Mouse (Mus musculus): ENCODE results near the gene Alpl. TPM values are rescaled to one million over a fixed set of nuclear protein-coding genes. Genes with fewer than 3 reads are reported as not detected.

Alpl gene
- total and polyA plus RNA-seq, 2 experiments from 2014 or later: 10.1 to 11.2 TPM

DNA sequence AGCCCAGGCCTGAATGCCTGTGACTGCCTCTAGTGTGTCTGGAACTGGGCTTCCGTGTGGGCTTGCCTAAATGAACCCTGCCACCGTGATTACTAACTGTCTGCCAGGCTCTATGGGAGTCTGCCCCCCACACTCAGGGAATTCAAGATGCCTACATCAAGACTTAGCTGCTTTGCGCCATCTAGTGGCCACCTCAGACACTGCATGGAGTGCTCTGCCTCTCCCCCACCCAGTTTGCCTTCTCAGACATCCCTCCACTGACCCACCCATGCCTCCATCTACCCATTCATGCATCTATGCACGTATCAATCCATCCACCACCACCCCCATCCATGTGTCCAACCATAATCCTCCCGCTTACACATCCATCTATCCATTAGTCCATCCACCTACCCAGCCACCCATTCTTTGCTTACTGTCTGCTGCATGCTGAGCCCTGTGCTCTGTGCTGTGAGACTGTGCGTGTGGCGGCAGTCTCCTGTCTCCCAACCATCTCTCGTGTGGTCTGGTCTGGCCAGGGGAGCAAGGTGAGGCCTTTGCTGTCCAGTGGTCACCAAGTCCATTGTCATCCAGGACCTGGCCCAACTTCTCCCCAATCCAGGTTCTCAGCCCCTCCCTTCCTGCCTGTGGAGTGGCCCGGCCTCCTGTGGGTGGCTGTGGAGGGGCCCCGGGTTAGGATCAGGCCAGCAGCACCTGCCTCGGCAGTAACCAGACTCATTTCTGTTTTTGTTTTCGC is 73.3 kb downstream of the Alpl start:
- no peaks in the 10 kb centered on the region for H3K27me3 ChIP-seq (ENCODE audit: insufficient read depth, low read length)
- no peak overlapping the region; the same call in 1 of the 2 replicates for H3K27ac ChIP-seq (ENCODE audit: low read depth, low read length)
- peak; percentile 98 for TF ChIP-seq CTCF (IDR thresholded peaks at IDR 0.05; ENCODE audit: low read depth)
- WGBS: 30% methylated on average over 12 of the region's 12 CpGs
- H3K4me3 ChIP-seq (ENCODE audit: low read depth, low read length): no peak overlapping the region
- 0 out of 2 replicates have a peak, but pooled peaks cover 7% of the 10 kb centered on the region for H3K4me1 ChIP-seq (ENCODE audit: insufficient read depth)
- H3K4me2 ChIP-seq (ENCODE audit: low read depth): peak overlapping the region; percentile 34
- no peaks in the 10 kb centered on the region for H3K9me3 ChIP-seq (ENCODE audit: low read length)
- DNase-seq: peak; percentile 92
- H3K36me3 ChIP-seq (ENCODE audit: insufficient read depth): peaks cover 11% of the 10 kb centered on the region; the same call in 1 of the 2 replicates
- ATAC-seq: peak; percentile 75
- H3K9ac ChIP-seq: peak overlapping the region; percentile 42; the same call in 1 of the 2 replicates

DNA sequence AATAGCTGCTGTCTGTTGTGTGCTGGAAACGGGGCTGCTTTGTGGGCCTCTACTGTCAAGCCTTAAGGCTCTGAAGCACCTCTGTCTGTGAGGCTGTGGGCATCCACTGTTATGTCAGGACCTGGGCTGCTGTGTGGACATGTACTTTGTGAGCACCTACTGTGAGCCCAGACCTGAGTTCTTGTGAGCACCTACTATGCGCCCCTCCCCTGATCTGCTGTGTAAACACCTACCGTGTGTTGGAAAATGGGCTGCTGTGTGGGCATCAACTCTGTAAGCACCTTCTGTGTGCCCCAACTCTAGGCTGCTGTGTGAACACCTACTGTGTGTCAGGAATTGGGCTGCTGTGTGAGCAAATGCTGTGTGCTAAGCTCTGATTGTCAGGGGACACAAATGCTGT is 74.0 kb downstream of the Alpl start:
- H3K4me2 ChIP-seq (ENCODE audit: low read depth): no peak overlapping the region
- 0 out of 2 replicates have a peak, but pooled peaks cover 7% of the 10 kb centered on the region for H3K4me1 ChIP-seq (ENCODE audit: insufficient read depth)
- no peak for TF ChIP-seq CTCF (IDR thresholded peaks at IDR 0.05; ENCODE audit: low read depth)
- ATAC-seq: no peak
- no peaks in the 10 kb centered on the region for H3K9me3 ChIP-seq (ENCODE audit: low read length)
- H3K27ac ChIP-seq (ENCODE audit: low read depth, low read length): no peak overlapping the region
- H3K36me3 ChIP-seq (ENCODE audit: insufficient read depth): peaks cover 15% of the 10 kb centered on the region; the same call in 1 of the 2 replicates
- DNase-seq: no peak
- WGBS: 88% methylated on average over 3 of the region's 3 CpGs
- no peak overlapping the region for H3K9ac ChIP-seq
- no peaks in the 10 kb centered on the region for H3K27me3 ChIP-seq (ENCODE audit: insufficient read depth, low read length)
- no peak overlapping the region for H3K4me3 ChIP-seq (ENCODE audit: low read depth, low read length)

DNA sequence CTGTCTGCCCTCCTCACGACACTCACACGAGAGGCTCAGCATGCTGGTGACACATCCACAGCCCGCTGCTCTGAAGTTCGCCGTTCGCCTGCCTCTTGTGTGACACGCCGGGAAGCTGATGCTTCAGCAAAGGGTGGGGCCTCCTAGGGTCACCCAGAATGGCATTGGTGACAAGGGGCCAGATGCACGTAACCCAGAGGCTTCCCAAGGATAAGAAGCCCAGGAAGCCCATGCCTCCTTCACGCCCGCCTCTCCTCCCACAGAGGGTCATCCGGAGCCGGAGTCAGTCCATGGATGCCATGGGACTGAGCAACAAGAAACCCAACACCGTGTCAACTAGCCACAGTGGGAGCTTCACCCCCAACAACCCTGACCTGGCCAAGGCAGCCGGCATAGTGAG is 74.6 kb downstream of the Alpl start:
- WGBS: 91% methylated on average over 15 of the region's 15 CpGs
- no peak for TF ChIP-seq CTCF (IDR thresholded peaks at IDR 0.05; ENCODE audit: low read depth)

DNA sequence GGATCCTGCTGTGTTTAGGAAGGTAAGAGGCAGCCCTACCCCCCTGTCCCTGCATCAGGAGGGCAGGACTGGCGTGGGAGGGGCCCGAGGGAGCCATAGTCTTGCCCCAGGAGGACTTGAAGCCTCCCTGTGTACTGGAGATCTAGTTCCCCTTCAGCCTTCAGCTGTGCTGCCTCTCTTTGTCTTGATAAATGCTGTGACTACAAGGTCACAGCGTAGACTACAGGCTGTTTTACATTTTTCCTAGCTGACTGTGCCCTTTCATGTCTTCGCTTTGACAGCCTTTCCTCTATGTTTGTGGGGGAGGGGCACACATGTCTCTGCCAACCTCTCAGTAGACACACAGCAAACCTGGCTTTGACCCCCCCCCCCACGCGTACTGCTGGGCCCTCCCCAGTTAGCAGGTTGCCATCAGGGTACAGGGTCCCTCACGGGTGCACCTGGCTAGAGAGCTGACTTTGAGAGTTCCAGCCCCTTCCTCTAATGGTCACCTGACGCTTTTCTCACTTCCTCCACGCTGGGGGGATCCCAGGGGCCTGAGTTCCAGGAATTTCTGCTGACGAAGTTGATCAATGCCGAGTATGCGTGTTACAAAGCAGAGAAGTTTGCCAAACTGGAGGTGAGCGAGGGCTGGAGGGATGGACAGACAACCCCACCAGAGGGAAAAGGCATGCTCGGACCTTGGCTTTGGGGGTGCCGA is 76.7 kb downstream of the Alpl start:
- DNase-seq (no peak), ATAC-seq (peak; percentile 58)
- H3K9ac ChIP-seq: peak overlapping the region; percentile 41; the same call in 1 of the 2 replicates
- no peak; the same call in 1 of the 2 replicates for TF ChIP-seq CTCF (IDR thresholded peaks at IDR 0.05; ENCODE audit: low read depth)
- 0 out of 2 replicates have a peak, but pooled peaks cover 7% of the 10 kb centered on the region for H3K4me1 ChIP-seq (ENCODE audit: insufficient read depth)
- 37% methylated on average over 15 of the region's 15 CpGs for WGBS
- no peaks in the 10 kb centered on the region for H3K27me3 ChIP-seq (ENCODE audit: insufficient read depth, low read length)
- peak overlapping the region; percentile 42 for H3K27ac ChIP-seq (ENCODE audit: low read depth, low read length)
- no peaks in the 10 kb centered on the region for H3K9me3 ChIP-seq (ENCODE audit: low read length)
- H3K36me3 ChIP-seq (ENCODE audit: insufficient read depth): peaks cover 15% of the 10 kb centered on the region; the same call in 1 of the 2 replicates
- H3K4me2 ChIP-seq (ENCODE audit: low read depth): no peak overlapping the region
- no peak overlapping the region for H3K4me3 ChIP-seq (ENCODE audit: low read depth, low read length)

More for the DNA sequence above, 74.6 kb downstream of the Alpl start:
- H3K9me3 ChIP-seq (ENCODE audit: low read length): no peaks in the 10 kb centered on the region
- H3K27me3 ChIP-seq (ENCODE audit: insufficient read depth, low read length): no peaks in the 10 kb centered on the region
- 0 out of 2 replicates have a peak, but pooled peaks cover 7% of the 10 kb centered on the region for H3K4me1 ChIP-seq (ENCODE audit: insufficient read depth)
- no peak overlapping the region for H3K27ac ChIP-seq (ENCODE audit: low read depth, low read length)
- H3K4me2 ChIP-seq (ENCODE audit: low read depth): no peak overlapping the region
- no peak overlapping the region for H3K9ac ChIP-seq
- no peak overlapping the region for H3K4me3 ChIP-seq (ENCODE audit: low read depth, low read length)
- H3K36me3 ChIP-seq (ENCODE audit: insufficient read depth): peaks cover 15% of the 10 kb centered on the region; the same call in 1 of the 2 replicates
- ATAC-seq: no peak
- DNase-seq: no peak

DNA sequence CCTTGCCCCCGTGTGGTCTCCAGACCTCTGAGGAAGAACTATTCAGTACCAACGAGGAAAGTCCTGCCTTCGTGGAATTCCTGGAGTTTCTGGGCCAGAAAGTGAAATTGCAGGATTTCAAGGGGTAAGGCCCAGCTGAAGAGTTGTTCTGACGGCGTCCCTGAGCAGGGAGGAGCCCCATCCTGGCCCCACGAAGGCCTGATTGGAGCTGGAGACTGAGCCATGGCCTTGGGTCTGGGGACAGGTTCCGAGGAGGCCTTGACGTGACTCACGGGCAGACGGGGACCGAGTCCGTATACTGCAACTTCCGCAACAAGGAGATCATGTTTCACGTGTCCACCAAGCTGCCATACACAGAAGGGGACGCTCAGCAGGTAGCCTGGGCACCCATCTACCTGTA is 78.5 kb downstream of the Alpl start:
- H3K27ac ChIP-seq (ENCODE audit: low read depth, low read length): no peak overlapping the region
- peaks cover 9% of the 10 kb centered on the region; the same call in 1 of the 2 replicates for H3K36me3 ChIP-seq (ENCODE audit: insufficient read depth)
- no peak overlapping the region for H3K4me2 ChIP-seq (ENCODE audit: low read depth)
- no peak for TF ChIP-seq CTCF (IDR thresholded peaks at IDR 0.05; ENCODE audit: low read depth)
- no peak for DNase-seq
- 0 out of 2 replicates have a peak, but pooled peaks cover 7% of the 10 kb centered on the region for H3K4me1 ChIP-seq (ENCODE audit: insufficient read depth)
- no peak for ATAC-seq
- WGBS: 82% methylated on average over 15 of the region's 15 CpGs
- no peaks in the 10 kb centered on the region for H3K9me3 ChIP-seq (ENCODE audit: low read length)
- H3K4me3 ChIP-seq (ENCODE audit: low read depth, low read length): no peak overlapping the region
- no peaks in the 10 kb centered on the region for H3K27me3 ChIP-seq (ENCODE audit: insufficient read depth, low read length)
- H3K9ac ChIP-seq: no peak overlapping the region

DNA sequence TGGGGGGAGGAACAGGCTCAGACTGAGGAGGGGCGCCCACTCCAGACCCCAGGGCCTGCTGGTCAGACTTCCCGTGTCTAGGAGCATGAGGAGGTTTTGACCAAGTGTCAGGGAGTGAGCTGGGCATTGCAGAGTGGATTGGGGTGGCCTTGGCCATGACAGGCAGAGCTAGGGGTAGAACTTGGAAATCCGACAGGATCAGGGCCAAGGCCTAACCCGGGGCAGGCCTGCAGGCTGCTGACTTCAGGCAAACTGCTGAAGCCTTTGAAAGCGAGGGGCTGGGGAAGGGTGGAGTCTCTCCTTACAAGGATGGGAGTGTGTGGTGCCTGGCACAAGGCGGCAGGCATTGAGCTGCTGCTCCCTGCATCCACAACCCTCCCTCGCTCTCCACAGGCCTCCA is 79.2 kb downstream of the Alpl start:
- 67% methylated on average over 7 of the region's 7 CpGs for WGBS
- TF ChIP-seq CTCF (IDR thresholded peaks at IDR 0.05; ENCODE audit: low read depth): no peak
- no peak overlapping the region for H3K27ac ChIP-seq (ENCODE audit: low read depth, low read length)
- H3K4me1 ChIP-seq (ENCODE audit: insufficient read depth): 0 out of 2 replicates have a peak, but pooled peaks cover 7% of the 10 kb centered on the region
- no peak overlapping the region for H3K4me3 ChIP-seq (ENCODE audit: low read depth, low read length)
- ATAC-seq (no peak), DNase-seq (no peak)
- H3K9me3 ChIP-seq (ENCODE audit: low read length): no peaks in the 10 kb centered on the region
- peaks cover 9% of the 10 kb centered on the region; the same call in 1 of the 2 replicates for H3K36me3 ChIP-seq (ENCODE audit: insufficient read depth)
- no peaks in the 10 kb centered on the region for H3K27me3 ChIP-seq (ENCODE audit: insufficient read depth, low read length)
- no peak overlapping the region for H3K4me2 ChIP-seq (ENCODE audit: low read depth)
- no peak overlapping the region for H3K9ac ChIP-seq
